Mouse (Mus musculus): Measurements from ENCODE around the gene Cnp. TPM values are rescaled to one million over a fixed set of nuclear protein-coding genes. Genes with fewer than 3 reads are reported as not detected.

Cnp gene
- polyA plus RNA-seq, 1 experiment from 2014 or later, result 33.6 TPM

DNA sequence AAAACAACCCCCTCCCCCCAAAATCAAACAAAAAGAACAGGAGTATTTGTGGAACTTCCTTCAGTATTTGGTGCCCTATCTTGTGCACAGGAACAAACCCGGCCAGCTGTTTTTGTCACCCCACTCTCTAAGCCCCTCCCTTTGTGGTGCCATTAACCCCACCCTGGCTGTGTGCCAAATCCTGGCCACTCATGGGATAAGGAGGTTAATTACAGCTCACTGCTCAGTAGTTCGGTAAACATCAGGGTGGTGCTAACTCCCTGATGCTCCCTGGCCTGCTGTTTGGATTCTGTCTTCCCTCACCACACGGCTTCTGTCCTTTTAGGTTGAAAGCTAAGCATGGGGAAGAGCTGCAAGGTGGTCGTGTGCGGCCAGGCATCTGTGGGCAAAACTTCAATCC is 49.2 kb downstream of the Cnp start:
- H3K27ac ChIP-seq (ENCODE audit: low read length), result peak overlapping the region; percentile 8; the same call in 1 of the 2 replicates
- H3K9me3 ChIP-seq (ENCODE audit: low read length), result no peaks in the 10 kb centered on the region
- peak overlapping the region; percentile 89 for H3K9ac ChIP-seq (replicated peaks; ENCODE audit: low read length)
- H3K36me3 ChIP-seq (ENCODE audit: insufficient read depth, low read length), result peaks cover 13% of the 10 kb centered on the region; the same call in 1 of the 2 replicates
- WGBS, result 27% methylated on average over 5 of the region's 5 CpGs
- peaks cover 29% of the 10 kb centered on the region for H3K4me1 ChIP-seq (ENCODE audit: insufficient read depth, low read length)
- peak overlapping the region; percentile 85 for H3K4me3 ChIP-seq (ENCODE audit: low read length)
- H3K4me2 ChIP-seq (replicated peaks; ENCODE audit: low read depth, low read length), result peak overlapping the region; percentile 65
- no peak for ATAC-seq (ENCODE audit: low FRiP score, low TSS enrichment)
- no peaks in the 10 kb centered on the region for H3K27me3 ChIP-seq (ENCODE audit: insufficient read depth, low read length)

DNA sequence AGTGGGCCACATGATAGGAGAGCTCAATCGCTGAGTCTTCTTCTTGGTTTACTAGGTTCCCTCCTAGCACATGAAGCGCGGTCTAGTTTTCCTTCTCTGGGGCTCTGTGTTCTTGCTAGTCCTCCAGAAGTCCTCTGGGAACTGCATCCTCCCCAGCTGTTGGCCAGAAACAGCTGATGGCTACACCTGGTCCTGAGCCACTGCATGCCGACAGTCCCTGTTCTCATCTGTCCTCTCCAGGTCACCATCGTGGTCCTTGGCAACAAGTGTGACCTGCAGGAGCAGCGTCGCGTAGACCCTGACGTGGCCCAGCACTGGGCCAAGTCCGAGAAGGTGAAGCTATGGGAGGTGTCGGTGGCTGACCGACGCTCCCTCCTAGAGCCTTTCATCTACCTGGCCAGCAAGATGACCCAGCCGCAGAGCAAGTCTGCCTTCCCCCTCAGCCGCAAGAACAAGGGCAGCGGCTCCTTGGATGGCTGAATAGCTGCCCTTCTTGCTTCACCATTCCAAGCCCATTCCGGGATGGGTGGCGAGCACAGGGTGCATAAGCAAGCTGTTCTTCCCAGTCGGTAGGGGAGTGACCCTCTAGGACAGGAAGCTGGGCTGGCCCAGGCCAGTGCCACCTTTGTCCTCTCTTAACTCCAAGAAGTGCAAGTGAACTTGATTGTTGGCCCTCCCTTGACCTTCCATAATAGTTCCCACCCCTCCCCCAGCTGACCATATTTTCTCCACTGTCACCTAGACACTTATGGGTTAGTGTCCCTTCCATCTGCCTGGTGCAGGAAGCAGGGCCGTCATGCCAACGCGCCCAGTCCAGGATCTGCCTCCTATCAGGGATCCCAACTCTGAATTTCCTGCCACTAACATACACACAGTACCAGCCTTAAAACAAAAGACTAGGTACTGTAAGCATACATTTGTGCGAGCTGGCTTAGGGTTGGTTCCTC is 51.3 kb downstream of the Cnp start:
- no peak overlapping the region for H3K9ac ChIP-seq (replicated peaks; ENCODE audit: low read length)
- no peaks in the 10 kb centered on the region for H3K27me3 ChIP-seq (ENCODE audit: insufficient read depth, low read length)
- H3K9me3 ChIP-seq (ENCODE audit: low read length), result no peaks in the 10 kb centered on the region
- no peak for ATAC-seq (ENCODE audit: low FRiP score, low TSS enrichment)
- no peak overlapping the region for H3K4me2 ChIP-seq (replicated peaks; ENCODE audit: low read depth, low read length)
- 90% methylated on average over 23 of the region's 23 CpGs for WGBS
- peaks cover 30% of the 10 kb centered on the region for H3K4me1 ChIP-seq (ENCODE audit: insufficient read depth, low read length)
- peaks cover 13% of the 10 kb centered on the region; the same call in 1 of the 2 replicates for H3K36me3 ChIP-seq (ENCODE audit: insufficient read depth, low read length)
- H3K4me3 ChIP-seq (ENCODE audit: low read length), result no peak overlapping the region
- no peak overlapping the region for H3K27ac ChIP-seq (ENCODE audit: low read length)

DNA sequence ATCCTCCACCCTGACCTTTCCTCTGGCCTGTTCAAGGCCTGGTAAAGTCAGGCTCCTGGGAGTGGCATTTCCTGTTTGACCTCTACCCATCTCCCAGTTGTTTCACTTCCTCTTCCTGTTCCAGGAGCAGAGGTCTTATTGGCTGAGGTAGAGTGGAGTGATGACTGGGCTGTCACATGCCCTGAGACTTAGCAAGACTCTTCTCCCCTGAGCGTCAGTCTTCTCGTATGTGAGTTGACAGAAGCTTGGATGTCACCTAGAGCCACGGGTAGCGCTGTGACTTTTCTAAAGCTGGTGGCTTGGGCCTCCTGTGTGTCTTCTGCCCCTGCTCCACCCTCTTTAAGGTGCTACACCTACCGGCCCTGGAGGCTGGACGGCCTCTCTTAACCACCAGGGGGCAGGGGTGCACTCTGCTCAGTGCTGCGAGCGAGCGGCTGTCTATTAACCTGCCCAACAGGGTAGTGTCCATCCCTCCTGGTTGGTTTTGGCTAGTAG is 52.0 kb downstream of the Cnp start:
- peak; percentile 58; the same call in 1 of the 2 replicates for ATAC-seq (ENCODE audit: low FRiP score, low TSS enrichment)
- H3K36me3 ChIP-seq (ENCODE audit: insufficient read depth, low read length), result peaks cover 13% of the 10 kb centered on the region; the same call in 1 of the 2 replicates
- H3K27ac ChIP-seq (ENCODE audit: low read length), result no peak overlapping the region
- H3K4me3 ChIP-seq (ENCODE audit: low read length), result no peak overlapping the region
- H3K4me2 ChIP-seq (replicated peaks; ENCODE audit: low read depth, low read length), result no peak overlapping the region
- peaks cover 30% of the 10 kb centered on the region for H3K4me1 ChIP-seq (ENCODE audit: insufficient read depth, low read length)
- WGBS, result 23% methylated on average over 9 of the region's 9 CpGs
- no peaks in the 10 kb centered on the region for H3K9me3 ChIP-seq (ENCODE audit: low read length)
- H3K9ac ChIP-seq (replicated peaks; ENCODE audit: low read length), result no peak overlapping the region
- H3K27me3 ChIP-seq (ENCODE audit: insufficient read depth, low read length), result no peaks in the 10 kb centered on the region

DNA sequence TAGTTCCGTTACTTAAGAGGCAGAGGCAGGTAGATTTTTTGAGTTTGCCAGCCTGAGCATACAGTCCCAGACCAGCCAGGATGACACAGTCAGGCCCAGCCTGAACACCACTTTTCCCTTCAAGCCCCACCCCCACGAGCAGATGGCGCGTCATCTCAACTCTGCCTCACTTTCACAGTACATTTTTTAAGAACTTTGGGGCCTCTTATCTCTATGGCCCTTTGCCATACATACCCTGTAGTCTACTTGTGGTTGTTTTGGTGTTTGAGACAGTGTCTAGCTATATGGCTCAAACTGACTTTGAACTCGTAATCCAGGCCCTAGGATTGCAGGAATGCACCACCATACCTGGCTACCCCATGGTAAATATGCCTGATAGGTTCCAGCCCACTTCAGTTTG is 53.4 kb downstream of the Cnp start:
- Histone ChIP-seq H3K4me2 (replicated peaks; ENCODE audit: low read depth, low read length) (no peak overlapping the region), H3K36me3 (ENCODE audit: insufficient read depth, low read length) (peaks cover 13% of the 10 kb centered on the region; the same call in 1 of the 2 replicates), H3K27ac (ENCODE audit: low read length) (no peak overlapping the region), H3K9ac (replicated peaks; ENCODE audit: low read length) (no peak overlapping the region), H3K4me1 (ENCODE audit: insufficient read depth, low read length) (peaks cover 27% of the 10 kb centered on the region), H3K9me3 (ENCODE audit: low read length) (no peaks in the 10 kb centered on the region), H3K27me3 (ENCODE audit: insufficient read depth, low read length) (no peaks in the 10 kb centered on the region), H3K4me3 (ENCODE audit: low read length) (no peak overlapping the region)
- no peak for ATAC-seq (ENCODE audit: low FRiP score, low TSS enrichment)
- 93% methylated on average over 5 of the region's 5 CpGs for WGBS

DNA sequence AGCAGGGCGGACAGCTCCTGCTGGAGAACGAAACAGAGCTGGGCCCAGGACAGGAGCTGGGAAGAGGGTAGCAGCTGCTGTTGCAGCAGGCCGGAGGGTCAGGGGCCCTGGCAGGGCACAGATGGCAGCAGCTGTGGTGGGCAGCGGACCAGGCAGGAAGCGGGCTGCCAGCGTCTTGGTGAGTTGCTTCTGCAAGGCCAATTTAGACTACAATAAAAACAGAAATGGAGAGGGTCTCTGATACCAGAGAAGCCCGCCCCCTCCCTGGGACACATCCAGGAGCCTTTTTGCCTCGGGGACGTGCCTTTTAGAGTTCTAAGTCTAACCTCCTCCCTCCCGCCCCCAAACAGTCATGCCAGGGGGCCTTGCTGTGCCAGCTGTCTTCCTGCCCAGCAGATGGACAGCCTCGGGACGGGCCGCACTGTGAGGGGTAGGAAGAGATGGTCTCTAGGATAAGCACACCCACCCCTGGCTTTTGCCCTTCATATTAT is 54.2 kb downstream of the Cnp start:
- Histone ChIP-seq H3K9ac (replicated peaks; ENCODE audit: low read length) (peak overlapping the region; percentile 35; the same call in 1 of the 2 replicates), H3K27ac (ENCODE audit: low read length) (no peak overlapping the region), H3K4me3 (ENCODE audit: low read length) (no peak overlapping the region), H3K9me3 (ENCODE audit: low read length) (no peaks in the 10 kb centered on the region), H3K4me2 (replicated peaks; ENCODE audit: low read depth, low read length) (no peak overlapping the region), H3K27me3 (ENCODE audit: insufficient read depth, low read length) (no peaks in the 10 kb centered on the region), H3K36me3 (ENCODE audit: insufficient read depth, low read length) (peaks cover 13% of the 10 kb centered on the region; the same call in 1 of the 2 replicates), H3K4me1 (ENCODE audit: insufficient read depth, low read length) (peaks cover 22% of the 10 kb centered on the region)
- ATAC-seq (ENCODE audit: low FRiP score, low TSS enrichment), result no peak; the same call in 1 of the 2 replicates
- WGBS, result 23% methylated on average over 13 of the region's 13 CpGs

DNA sequence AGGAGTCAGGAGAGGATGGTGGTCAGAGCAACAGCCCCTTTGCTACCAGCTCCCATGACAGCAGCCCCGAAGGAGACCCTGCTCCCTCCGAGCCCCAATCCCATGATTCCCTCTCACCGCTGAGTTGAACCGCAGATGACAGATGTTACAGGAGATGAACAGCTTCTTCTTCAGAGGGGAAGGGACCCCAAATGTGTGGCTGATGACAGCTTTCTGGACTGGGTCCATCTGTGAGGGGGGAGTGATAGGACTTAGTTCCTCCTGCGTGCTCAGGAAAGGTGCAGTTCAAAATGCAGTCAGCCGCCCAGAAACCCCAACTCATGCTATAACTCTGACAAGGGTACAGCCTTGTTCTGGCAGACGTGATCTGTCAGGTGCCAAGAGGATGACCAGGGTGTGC is 59.8 kb downstream of the Cnp start:
- Histone ChIP-seq H3K4me3 (ENCODE audit: low read length) (no peak overlapping the region), H3K4me1 (ENCODE audit: insufficient read depth, low read length) (no peaks in the 10 kb centered on the region), H3K27me3 (ENCODE audit: insufficient read depth, low read length) (peaks cover 3% of the 10 kb centered on the region), H3K4me2 (replicated peaks; ENCODE audit: low read depth, low read length) (no peak overlapping the region), H3K9ac (replicated peaks; ENCODE audit: low read length) (no peak overlapping the region), H3K27ac (ENCODE audit: low read length) (no peak overlapping the region), H3K36me3 (ENCODE audit: insufficient read depth, low read length) (no peaks in the 10 kb centered on the region), H3K9me3 (ENCODE audit: low read length) (no peaks in the 10 kb centered on the region)
- WGBS, result 60% methylated on average over 7 of the region's 7 CpGs
- no peak for ATAC-seq (ENCODE audit: low FRiP score, low TSS enrichment)

DNA sequence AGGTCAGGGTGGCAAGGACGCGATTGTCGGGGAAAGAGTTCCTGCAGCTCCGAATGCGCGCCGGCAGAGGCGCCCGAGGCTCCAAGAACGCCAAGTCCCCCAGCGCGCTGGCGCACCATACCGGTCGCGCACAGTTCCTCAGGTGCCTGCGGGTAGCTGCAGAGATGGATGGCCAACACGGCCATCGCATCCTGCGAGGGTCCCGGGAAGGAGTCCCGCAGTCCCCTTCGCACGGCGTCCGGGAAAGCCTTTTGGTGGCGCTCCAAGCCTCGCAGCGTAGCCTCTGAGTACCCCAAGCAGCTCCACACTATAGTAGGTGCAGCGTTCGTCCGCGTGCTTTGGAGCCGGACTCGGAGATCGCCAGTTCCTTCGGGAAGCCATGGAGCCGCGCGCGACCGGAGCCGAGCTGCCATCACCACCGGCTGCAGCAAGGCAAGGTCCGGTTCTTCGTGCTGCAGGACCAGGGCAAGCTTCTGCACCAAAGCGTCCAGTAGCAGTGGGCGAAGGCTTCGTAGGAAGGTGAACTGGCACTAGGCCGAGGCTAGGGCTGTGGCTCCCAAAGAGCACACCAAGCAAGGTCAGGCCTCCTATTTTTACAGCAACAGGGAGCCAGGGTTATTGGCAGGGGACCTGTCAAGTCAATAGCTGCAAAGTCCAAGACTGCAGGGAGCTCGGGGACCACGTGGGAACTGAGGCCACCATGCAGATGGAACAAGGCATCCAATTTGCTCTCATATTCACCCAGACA is 65.6 kb downstream of the Cnp start:
- Histone ChIP-seq H3K4me3 (ENCODE audit: low read length) (peak overlapping the region; percentile 42), H3K4me2 (replicated peaks; ENCODE audit: low read depth, low read length) (peak overlapping the region; percentile 78), H3K36me3 (ENCODE audit: insufficient read depth, low read length) (no peaks in the 10 kb centered on the region), H3K27me3 (ENCODE audit: insufficient read depth, low read length) (peaks cover 21% of the 10 kb centered on the region), H3K4me1 (ENCODE audit: insufficient read depth, low read length) (peaks cover 10% of the 10 kb centered on the region), H3K9ac (replicated peaks; ENCODE audit: low read length) (peak overlapping the region; percentile 37), H3K9me3 (ENCODE audit: low read length) (no peaks in the 10 kb centered on the region), H3K27ac (ENCODE audit: low read length) (no peak overlapping the region)
- 7% methylated on average over 52 of the region's 52 CpGs for WGBS
- peak; percentile 82; the same call in 1 of the 2 replicates for ATAC-seq (ENCODE audit: low FRiP score, low TSS enrichment)

Other genes starting within 250 kb of the Cnp start
- gene Gast, start 240.5 kb upstream of the Cnp start, polyA plus RNA-seq (2015; fragmentation: Nextera tagmentation; extraction: Ambion mirVana), result not detected in 2 replicates
- gene Hap1, start 218.8 kb upstream of the Cnp start, polyA plus RNA-seq (2015; fragmentation: Nextera tagmentation; extraction: Ambion mirVana), result 15.5 and 18.6 TPM in 2 replicates
- gene Jup, start 177.1 kb upstream of the Cnp start, polyA plus RNA-seq (2015; fragmentation: Nextera tagmentation; extraction: Ambion mirVana), result 153 and 154 TPM in 2 replicates
- gene P3h4, start 160.1 kb upstream of the Cnp start, polyA plus RNA-seq (2015; fragmentation: Nextera tagmentation; extraction: Ambion mirVana), result 63.1 and 69.1 TPM in 2 replicates
- gene Fkbp10, start 159.2 kb upstream of the Cnp start, polyA plus RNA-seq (2015; fragmentation: Nextera tagmentation; extraction: Ambion mirVana), result 157 and 159 TPM in 2 replicates
- 126 and 131 TPM in 2 replicates for gene Nt5c3b, start 133.1 kb upstream of the Cnp start, polyA plus RNA-seq (2015; fragmentation: Nextera tagmentation; extraction: Ambion mirVana)
- 0.40 and 0.44 TPM in 2 replicates for gene Klhl10, start 133.0 kb upstream of the Cnp start, polyA plus RNA-seq (2015; fragmentation: Nextera tagmentation; extraction: Ambion mirVana)
- gene Klhl11, start 102.2 kb upstream of the Cnp start, polyA plus RNA-seq (2015; fragmentation: Nextera tagmentation; extraction: Ambion mirVana), result 8.4 and 10.1 TPM in 2 replicates
- 173 and 179 TPM in 2 replicates for gene Acly, start 46.9 kb upstream of the Cnp start, polyA plus RNA-seq (2015; fragmentation: Nextera tagmentation; extraction: Ambion mirVana)
- gene Ttc25, start 29.3 kb upstream of the Cnp start, polyA plus RNA-seq (2015; fragmentation: Nextera tagmentation; extraction: Ambion mirVana), result 1.0 and 1.1 TPM in 2 replicates
- 72.8 and 74.8 TPM in 2 replicates for gene Nkiras2, start 44.3 kb downstream of the Cnp start, polyA plus RNA-seq (2015; fragmentation: Nextera tagmentation; extraction: Ambion mirVana)
- gene Dnajc7, start 45.3 kb downstream of the Cnp start, polyA plus RNA-seq (2015; fragmentation: Nextera tagmentation; extraction: Ambion mirVana), result 235 and 267 TPM in 2 replicates
- gene Zfp385c, start 117.6 kb downstream of the Cnp start, polyA plus RNA-seq (2015; fragmentation: Nextera tagmentation; extraction: Ambion mirVana), result 0.32 and 0.69 TPM in 2 replicates
- gene Dhx58, start 129.4 kb downstream of the Cnp start, polyA plus RNA-seq (2015; fragmentation: Nextera tagmentation; extraction: Ambion mirVana), result 2.6 and 3.2 TPM in 2 replicates
- 62.4 and 63.7 TPM in 2 replicates for gene Kat2a, start 137.6 kb downstream of the Cnp start, polyA plus RNA-seq (2015; fragmentation: Nextera tagmentation; extraction: Ambion mirVana)
- gene Hspb9, start 138.9 kb downstream of the Cnp start, polyA plus RNA-seq (2015; fragmentation: Nextera tagmentation; extraction: Ambion mirVana), result 0.33 TPM in 1 of 2 replicates, not detected in the other
- 41.9 and 47.1 TPM in 2 replicates for gene Rab5c, start 163.3 kb downstream of the Cnp start, polyA plus RNA-seq (2015; fragmentation: Nextera tagmentation; extraction: Ambion mirVana)
- gene Kcnh4, start 185.0 kb downstream of the Cnp start, polyA plus RNA-seq (2015; fragmentation: Nextera tagmentation; extraction: Ambion mirVana), result not detected in 2 replicates
- not detected in 2 replicates for gene Hcrt, start 188.0 kb downstream of the Cnp start, polyA plus RNA-seq (2015; fragmentation: Nextera tagmentation; extraction: Ambion mirVana)
- gene Ghdc, start 196.1 kb downstream of the Cnp start, polyA plus RNA-seq (2015; fragmentation: Nextera tagmentation; extraction: Ambion mirVana), result 8.4 and 8.9 TPM in 2 replicates